Mouse (Mus musculus): ENCODE results near the gene Irf6. TPM values are rescaled to one million over a fixed set of nuclear protein-coding genes. Genes with fewer than 3 reads are reported as not detected.

Gene Irf6
- total and polyA plus RNA-seq, 3 experiments, result 0.15 to 0.19 TPM; not detected in 1

GRCm38 (mm10) chr1:193144516-193144915, 8.4 kb upstream of the Irf6 start:
- no peaks in the 10 kb centered on the region for H3K4me1 ChIP-seq (ENCODE audit: control insufficient read depth in 1 of 2, insufficient read depth in 2 of 2, low read length in 2 of 2)
- H3K27me3 ChIP-seq (ENCODE audit: control insufficient read depth in 1 of 2, insufficient read depth in 2 of 2, low read length in 2 of 2), result peaks cover 8 to 11% of the 10 kb centered on the region in 2 experiments
- H3K27ac ChIP-seq (ENCODE audit: control insufficient read depth, low read depth, low read length), result no peak overlapping the region
- no peak overlapping the region for H3K4me3 ChIP-seq (ENCODE audit: control insufficient read depth in 1 of 2, insufficient read depth in 1 of 2, low read depth in 2 of 2, low read length in 2 of 2)
- DNase-seq (ENCODE audit: low read depth, low spot score), result no peak
- H3K36me3 ChIP-seq (ENCODE audit: control insufficient read depth in 1 of 2, insufficient read depth in 2 of 2, low read length in 2 of 2), result no peaks in the 10 kb centered on the region
- TF ChIP-seq USF1 (IDR thresholded peaks at IDR 0.05; ENCODE audit: low read depth, low read length), result no peak
- TF ChIP-seq CHD2 (IDR thresholded peaks at IDR 0.05; ENCODE audit: low read length), result no peak
- no peak for TF ChIP-seq ELF1 (IDR thresholded peaks at IDR 0.05; ENCODE audit: low read depth, low read length)
- no peak for TF ChIP-seq SIN3A (IDR thresholded peaks at IDR 0.05; ENCODE audit: low read length)
- no peak for TF ChIP-seq RAD21 (IDR thresholded peaks at IDR 0.05; ENCODE audit: low read depth, low read length)
- no peak for TF ChIP-seq ZC3H11A (IDR thresholded peaks at IDR 0.05; ENCODE audit: low read depth, low read length)
- no peak for TF ChIP-seq UBTF (IDR thresholded peaks at IDR 0.05; ENCODE audit: borderline replicate concordance, insufficient read depth, low read depth, low read length)
- TF ChIP-seq TBP (IDR thresholded peaks at IDR 0.05; ENCODE audit: low read depth, low read length), result no peak
- TF ChIP-seq CHD1 (IDR thresholded peaks at IDR 0.05; ENCODE audit: low read depth, low read length), result no peak
- TF ChIP-seq POLR2AphosphoS2 (IDR thresholded peaks at IDR 0.05; ENCODE audit: low read length), result no peak
- TF ChIP-seq POLR2AphosphoS5 (IDR thresholded peaks at IDR 0.05; ENCODE audit: borderline replicate concordance, low read depth, low read length), result no peak
- no peak for TF ChIP-seq SMC3 (IDR thresholded peaks at IDR 0.05; ENCODE audit: low read depth, low read length)
- H3K9me3 ChIP-seq (replicated peaks; ENCODE audit: insufficient read depth, low read length), result no peaks in the 10 kb centered on the region
- no peak overlapping the region for H3K9ac ChIP-seq (ENCODE audit: control insufficient read depth, low read depth, low read length, poor library complexity, severe bottlenecking)
- H3K79me2 ChIP-seq (ENCODE audit: control insufficient read depth, insufficient read depth, low read length, poor library complexity), result no peaks in the 10 kb centered on the region

GRCm38 (mm10) chr1:193145101-193145500, 7.8 kb upstream of the Irf6 start:
- Histone ChIP-seq H3K79me2 (ENCODE audit: control insufficient read depth, insufficient read depth, low read length, poor library complexity) (no peaks in the 10 kb centered on the region), H3K4me3 (ENCODE audit: control insufficient read depth in 1 of 2, insufficient read depth in 1 of 2, low read depth in 2 of 2, low read length in 2 of 2) (no peak overlapping the region), H3K36me3 (ENCODE audit: control insufficient read depth in 1 of 2, insufficient read depth in 2 of 2, low read length in 2 of 2) (no peaks in the 10 kb centered on the region), H3K27ac (ENCODE audit: control insufficient read depth, low read depth, low read length) (no peak overlapping the region), H3K27me3 (ENCODE audit: control insufficient read depth in 1 of 2, insufficient read depth in 2 of 2, low read length in 2 of 2) (peaks cover 8 to 11% of the 10 kb centered on the region in 2 experiments), H3K9me3 (replicated peaks; ENCODE audit: insufficient read depth, low read length) (no peaks in the 10 kb centered on the region), H3K9ac (ENCODE audit: control insufficient read depth, low read depth, low read length, poor library complexity, severe bottlenecking) (no peak overlapping the region), H3K4me1 (ENCODE audit: control insufficient read depth in 1 of 2, insufficient read depth in 2 of 2, low read length in 2 of 2) (no peaks in the 10 kb centered on the region)
- TF ChIP-seq GABPA (IDR thresholded peaks at IDR 0.05; ENCODE audit: low read depth, low read length) (no peak), POLR2AphosphoS2 (IDR thresholded peaks at IDR 0.05; ENCODE audit: low read length) (no peak), EP300 (IDR thresholded peaks at IDR 0.05; ENCODE audit: low read depth in 1 of 2, low read length in 2 of 2) (no peak), MYC (IDR thresholded peaks at IDR 0.05; ENCODE audit: low read depth, low read length) (no peak), ZMIZ1 (IDR thresholded peaks at IDR 0.05; ENCODE audit: low read depth, low read length) (no peak), MXI1 (IDR thresholded peaks at IDR 0.05; ENCODE audit: low read depth, low read length) (no peak), NELFE (IDR thresholded peaks at IDR 0.05; ENCODE audit: low read depth, low read length) (no peak)
- DNase-seq (ENCODE audit: low read depth, low spot score), result no peak
